Mouse (Mus musculus): ENCODE measurements at regions not wholly inside any gene's neighbourhood (a gene's known extent, or its start where the extent isn't known, plus 50 kb on each side); places are given as distances from the start of the nearest gene placed in this dataset.

DNA sequence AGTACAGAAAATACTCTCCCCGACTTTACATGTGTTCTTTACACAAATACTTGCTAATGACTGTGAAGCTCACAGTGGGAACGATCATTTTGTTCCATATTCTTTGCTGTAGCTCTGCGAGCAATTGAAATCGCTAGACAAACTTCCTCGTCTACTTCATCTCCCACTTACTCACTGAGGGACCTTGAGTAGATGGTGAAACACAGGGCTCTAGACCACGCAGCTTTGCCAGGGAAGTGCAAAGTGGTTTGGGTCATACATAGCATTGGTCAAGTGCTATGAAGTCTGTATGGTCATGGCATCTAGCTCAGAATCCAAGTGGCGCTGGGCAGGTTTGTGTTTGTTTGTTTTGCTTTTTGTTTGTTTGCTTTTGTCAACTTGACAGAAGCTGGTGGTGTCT, 1174.0 kb upstream of the A1bg start:
- no peak for DNase-seq (ENCODE audit: low spot score in 2 of 2)

DNA sequence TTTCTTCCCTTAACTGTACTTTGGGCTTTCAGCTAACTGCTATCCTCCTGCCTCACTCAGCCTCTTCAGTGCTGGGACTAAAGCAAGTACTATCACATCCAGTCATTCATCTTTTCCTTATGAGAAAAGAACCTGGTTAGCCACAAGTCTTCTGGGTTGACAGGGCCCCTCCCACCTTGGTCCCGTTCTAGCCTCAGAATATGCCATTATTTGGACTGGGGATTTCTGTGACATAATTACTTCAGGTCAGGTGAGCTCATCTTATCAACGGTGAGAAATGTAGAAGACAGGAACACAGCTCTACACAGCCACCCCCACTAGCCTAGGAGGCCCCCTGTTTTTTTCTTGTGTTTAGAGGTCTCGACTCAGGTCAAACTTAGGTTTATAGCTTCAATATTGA, 1172.4 kb upstream of the A1bg start:
- DNase-seq (ENCODE audit: low spot score in 2 of 2): no peak

DNA sequence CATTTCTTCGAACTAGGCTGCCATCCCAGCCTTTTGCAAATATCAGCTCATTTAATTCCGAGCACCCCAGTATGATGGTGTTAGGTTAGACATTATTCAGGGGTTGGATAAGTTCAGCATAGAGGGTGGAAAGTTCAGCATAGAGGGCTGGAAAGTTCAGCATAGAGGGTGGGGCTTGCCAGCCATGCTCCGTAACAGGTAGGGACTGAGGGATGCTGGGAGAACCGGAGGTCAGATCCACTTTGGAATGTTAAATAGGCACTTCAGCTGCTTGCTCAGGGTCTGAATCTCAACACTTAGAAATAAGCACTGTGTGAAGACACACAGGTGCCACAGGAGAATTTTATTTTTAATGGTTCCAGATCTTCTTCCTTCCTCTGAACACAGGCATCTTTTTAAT, 1170.9 kb upstream of the A1bg start:
- DNase-seq (ENCODE audit: low spot score in 2 of 2): no peak

DNA sequence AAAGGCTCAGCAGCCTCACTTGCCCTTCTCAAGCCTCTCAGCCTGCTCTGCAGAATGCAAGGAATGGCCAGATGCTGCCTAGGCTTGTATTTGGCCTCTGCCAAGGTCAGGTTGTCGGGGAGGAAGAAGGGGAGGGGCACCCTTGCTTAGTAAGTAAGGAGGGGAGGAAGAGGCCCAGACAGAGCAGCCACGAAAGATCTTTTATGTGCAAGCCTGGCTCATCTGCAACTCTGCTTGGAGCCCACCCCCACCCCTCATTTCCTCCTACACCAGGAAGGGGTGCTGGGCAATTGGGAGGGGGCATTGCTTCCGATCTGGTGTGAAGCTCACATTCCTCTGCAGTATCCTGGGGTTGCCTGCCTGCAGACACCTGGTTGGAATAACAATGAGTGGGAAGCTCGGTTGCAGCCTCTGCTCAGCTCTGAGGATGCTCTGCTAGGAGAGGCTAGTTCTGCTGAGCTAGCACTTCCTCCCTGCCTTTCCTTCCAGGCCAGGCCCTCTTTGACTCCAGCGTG, 1169.9 kb upstream of the A1bg start:
- no peak for DNase-seq (ENCODE audit: low spot score in 2 of 2)

DNA sequence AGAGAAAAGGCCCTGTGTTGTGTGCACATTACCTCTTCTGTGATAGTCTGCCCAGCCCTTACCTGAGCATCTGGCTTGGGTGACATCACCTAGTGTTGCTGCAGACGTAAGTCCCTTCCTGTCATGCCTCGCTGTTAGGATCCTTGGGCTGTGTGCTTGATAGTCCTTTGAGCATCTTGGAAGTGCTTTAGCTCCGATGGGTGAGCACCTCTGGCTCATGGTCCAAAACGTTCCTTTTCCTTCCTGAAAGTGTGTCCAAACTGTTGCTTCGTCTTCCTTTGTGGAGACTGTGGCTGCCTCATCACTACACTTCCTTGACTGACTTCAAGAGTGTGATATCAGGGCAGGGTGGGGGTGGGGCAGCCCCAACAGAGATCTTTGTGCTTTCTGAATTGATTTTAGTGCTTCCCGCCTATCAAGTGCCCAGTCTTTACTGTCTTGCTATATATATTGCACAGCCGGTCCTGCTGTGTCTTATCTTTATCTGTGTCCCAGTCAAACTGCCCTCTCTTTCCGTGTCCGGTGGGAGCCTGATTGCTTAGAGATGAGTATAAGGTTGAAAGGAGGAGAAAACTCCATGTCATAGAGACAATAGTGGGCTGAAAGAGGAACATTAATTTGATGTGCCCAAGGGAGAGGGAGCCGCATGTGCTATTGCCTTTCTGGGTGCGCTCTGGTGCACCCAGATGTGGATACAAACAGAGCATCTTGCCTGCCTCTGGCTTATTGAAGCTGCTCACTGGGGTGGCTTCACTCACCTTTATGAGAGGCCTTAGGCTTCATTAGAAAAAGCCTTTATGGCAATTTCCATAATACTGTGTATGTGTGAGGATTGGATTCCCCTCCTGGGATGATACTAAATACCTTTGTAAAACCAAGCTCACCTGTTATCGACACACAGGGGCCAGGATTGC, 1169.2 kb upstream of the A1bg start:
- no peak for DNase-seq (ENCODE audit: low spot score in 2 of 2)

DNA sequence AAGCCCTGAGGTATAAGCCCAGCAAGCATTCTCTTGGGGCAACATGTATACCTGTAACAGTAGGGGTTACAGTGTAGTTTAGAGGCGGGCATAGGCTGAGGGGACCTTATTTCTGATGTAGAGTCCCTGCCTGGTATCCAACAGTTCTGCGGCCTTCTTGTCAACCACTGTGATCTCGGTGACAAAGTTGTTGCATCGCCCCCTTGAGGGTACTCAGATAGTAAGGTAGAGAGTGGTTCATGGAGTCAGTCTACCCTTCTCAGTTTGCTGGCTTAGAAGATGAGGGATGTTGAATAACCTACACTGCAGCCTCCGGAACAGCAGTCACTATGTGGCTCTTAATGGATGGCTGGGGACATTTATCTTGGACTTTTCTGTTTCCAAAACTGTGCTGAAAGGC, 1168.3 kb upstream of the A1bg start:
- DNase-seq (ENCODE audit: low spot score in 2 of 2): no peak

DNA sequence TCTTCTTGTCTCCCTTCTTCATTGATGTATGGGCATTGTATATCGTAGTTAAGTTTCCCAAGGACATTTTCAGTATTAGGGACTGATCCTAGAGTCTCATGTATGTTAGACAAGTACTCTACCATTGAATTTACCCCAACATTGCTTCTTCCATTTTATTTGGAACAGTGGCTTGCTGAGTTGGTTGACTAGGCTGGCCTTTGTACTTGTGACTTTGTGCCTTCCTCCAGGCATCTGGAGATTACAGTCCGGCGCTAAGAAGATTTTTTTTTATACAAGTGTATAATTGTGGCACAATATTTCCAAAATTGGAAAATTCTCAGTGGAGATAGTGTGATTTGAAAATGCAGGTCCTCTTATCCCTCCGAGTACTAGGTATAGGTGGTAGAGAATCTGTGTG, 1165.5 kb upstream of the A1bg start:
- DNase-seq (ENCODE audit: low spot score in 2 of 2): no peak

DNA sequence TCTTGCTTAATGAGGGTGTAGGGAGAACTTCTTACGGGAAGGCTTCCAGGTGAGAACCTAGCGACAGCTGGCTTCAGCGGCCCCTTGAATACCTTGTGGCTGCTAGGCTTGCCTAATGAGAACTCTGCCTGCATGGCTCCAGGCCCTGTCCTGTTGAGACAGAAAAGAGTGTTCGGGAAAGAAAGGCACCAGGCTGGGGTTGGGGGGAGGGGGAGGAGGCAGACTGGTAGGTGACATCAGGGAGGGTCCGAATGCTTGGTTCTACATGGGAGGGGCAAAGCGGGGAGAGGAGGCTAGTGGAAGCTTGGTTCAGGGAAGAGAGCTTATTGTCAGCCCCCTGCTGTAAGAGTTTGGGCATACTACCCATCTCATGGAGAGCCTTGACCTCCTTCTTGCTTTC, 1164.9 kb upstream of the A1bg start:
- DNase-seq (ENCODE audit: low spot score in 2 of 2): no peak

DNA sequence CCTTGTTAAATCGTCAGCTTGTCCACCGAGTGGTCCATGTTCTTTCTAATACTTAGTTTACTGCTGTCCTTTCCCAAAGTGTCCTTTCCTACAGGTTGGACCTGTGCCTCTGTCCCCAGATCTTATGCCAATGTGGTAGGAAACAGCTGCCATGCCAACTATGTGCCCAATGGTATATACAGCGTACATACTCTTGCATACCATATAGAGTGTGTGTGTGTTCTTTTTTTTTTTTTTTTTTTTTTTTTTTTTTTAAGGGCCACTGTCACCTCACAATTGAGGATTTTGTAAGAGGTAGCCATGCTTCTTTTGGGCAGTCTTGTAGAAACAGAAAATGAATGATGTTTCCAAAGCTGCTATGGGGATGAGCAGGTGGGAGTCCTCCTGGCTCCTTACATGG, 1163.2 kb upstream of the A1bg start:
- no peak for DNase-seq (ENCODE audit: low spot score in 2 of 2)

DNA sequence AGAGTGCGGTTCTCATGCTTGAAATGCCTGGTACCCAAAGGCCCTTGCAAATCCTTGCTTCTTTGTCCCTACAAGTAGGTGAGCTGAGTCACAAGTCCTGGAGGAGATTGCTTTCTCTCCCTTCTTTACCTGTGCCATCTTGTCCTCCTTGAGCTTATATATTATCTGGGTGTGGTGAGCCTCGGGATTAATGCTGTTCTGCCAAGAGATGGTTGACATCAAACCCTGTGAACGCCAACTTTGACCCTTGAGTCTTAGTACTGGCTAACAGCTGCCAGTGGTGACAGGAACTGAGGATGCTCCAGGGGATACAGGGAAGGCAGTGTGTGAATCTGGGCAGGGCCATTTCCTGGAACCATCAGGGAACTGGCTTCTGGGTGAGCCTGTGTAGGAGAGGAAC, 1160.5 kb upstream of the A1bg start:
- no peak for DNase-seq (ENCODE audit: low spot score in 2 of 2)

DNA sequence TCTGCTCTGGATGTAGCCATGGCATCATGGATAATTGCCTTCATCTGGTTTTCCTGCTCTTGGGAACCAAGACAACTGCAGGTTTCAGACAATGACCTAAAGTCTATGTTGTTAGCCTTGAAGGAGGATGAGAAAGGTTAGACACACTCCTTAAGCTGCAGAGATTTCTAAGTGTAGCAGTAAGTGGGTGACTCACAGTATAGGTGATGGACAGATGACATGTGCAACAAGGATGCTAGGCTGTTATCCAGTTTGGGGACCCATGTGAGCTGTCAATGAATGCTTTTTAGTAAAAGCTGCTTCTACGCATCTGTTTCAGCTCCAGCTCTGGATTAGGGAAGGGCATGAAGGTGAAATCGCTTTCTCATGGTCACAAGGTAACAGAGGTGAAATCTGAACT, 1159.7 kb upstream of the A1bg start:
- no peak for DNase-seq (ENCODE audit: low spot score in 2 of 2)

DNA sequence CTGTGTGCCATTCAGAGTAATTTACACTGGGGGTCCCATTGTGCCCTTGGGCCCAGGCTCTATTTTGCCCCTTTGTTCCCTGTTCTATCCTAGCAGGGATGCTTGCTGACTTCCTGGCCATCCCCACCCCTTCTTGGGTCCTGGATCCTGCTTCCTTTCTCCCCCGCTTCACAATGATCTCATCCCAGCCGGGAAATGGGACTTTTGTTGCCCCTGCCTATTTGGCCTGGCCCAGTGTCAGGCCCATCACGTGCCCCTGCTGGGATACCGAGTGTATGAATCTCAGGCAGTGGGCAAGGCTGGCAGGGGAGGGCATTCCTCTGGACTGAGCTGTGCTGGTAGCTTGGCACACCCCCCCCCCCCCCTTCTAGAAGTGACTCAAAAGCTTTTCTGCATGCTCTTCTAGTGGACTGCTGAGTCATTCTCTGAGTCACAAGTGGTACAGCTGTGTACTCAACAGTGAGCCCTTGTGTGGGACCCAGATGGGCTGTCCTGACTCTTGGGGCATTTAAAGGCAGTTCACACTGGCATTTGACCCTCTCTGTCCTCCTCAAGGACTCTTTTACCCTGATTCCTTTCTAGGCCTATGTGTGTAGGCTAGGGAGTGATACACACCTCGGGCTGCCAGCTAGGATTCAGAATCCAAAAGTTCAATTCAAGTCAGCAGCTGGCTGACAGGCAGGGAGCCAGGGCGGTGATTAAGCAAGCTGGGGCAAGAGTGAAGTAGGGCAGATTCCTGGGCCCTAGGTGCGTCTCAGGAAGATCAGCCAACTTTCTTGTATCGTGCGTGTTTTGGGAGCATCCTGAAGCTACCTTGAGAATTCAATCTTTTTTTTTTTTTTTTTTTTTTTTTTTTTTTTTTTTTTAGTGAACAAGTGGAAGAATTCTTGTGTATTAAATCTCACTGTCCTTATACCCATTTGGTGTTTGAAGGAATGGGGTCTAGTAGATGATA, 1156.6 kb upstream of the A1bg start:
- DNase-seq (ENCODE audit: low spot score in 2 of 2): peak; percentile 22 to 25

DNA sequence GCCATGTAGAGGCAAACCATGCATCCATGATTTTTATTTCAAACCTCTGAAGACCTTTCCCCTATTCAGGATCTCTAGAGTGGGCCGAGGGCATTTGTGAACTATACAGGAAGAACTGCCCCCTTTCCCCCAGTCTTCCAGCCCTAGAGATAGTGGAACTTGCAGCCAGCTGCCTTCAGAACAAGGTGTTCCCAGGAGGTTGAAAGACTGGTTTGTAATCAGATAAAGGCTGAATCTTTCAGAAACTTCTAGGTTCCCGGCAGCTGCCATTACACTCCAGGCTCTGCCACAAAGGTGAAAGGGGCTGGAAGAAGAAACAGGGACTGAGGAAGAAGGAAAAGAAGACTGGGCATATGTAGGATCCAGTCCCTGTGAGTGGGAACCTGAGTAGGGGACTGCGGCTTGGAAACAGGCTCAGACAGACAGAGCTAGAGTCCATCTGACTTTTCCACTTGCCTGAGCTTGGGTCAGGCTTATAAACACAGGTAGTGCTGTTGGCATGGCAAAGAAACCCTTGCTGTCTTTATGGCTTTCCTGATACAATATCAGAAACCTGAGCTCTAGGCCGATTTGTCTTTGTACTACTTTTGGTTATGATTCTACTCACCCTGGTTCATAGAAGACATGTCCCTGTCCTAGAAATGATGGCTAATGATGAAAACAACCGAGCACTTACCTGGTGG, 1153.9 kb upstream of the A1bg start:
- DNase-seq (ENCODE audit: low spot score in 2 of 2): no peak

DNA sequence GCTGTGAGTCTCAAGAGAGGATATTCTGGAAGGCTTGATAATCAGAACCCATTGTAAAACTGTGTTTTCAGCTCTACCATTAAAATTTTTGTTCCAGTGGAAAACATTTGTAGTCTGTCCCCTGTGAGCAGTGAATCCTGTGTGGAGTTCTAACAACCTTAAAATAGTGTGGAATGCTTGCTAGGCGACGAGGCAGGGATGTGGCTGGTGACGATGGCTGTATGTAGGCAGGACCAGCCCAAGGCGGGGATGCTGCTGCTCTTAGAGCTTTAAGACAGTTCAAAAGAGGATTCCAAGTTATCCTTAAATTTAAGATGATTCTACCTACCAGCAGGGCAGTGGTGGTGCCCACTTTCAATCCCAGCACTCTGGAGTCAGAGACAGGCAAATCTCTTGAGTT, 1151.9 kb upstream of the A1bg start:
- no peak for DNase-seq (ENCODE audit: low spot score in 2 of 2)

DNA sequence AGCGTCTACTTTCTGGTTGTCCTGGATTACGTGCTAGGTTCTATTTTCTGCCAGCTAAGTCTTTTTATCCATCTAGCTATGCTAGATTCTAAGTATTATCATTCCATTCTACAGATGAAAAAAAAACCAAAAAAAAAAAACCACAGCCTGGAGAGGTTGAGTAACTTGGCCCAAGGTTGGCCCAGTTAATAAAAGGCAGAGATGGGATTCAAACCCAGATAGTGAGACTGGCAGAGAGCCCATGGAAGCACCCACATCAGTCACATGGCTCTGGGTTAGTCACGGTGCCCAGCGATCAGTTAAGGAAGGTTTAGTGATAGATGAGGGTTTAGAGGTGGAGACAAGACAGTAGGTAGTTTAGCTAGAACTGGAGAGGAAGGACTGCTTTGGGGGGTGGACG, 1150.8 kb upstream of the A1bg start:
- DNase-seq (ENCODE audit: low spot score in 2 of 2): no peak

DNA sequence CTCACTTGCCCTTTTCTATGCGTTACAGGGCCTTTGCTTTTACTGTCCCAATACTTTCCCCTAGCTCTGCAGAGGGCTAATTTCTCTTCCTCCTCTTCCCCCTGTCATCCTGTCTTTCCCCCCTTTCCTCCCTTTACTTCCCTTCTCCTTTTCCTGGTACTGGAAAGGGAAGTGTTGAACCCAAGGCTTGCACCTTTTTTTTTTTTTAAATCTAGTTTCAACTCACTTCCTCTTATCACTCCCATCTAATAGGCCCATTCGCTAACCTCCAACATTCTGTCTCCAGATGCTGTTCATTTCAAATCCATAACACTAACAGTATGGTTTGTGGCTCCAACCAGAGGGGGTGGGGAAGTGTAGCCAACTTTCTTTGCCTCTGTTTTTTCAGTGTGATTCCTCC, 1148.5 kb upstream of the A1bg start:
- no peak for DNase-seq (ENCODE audit: low spot score in 2 of 2)

DNA sequence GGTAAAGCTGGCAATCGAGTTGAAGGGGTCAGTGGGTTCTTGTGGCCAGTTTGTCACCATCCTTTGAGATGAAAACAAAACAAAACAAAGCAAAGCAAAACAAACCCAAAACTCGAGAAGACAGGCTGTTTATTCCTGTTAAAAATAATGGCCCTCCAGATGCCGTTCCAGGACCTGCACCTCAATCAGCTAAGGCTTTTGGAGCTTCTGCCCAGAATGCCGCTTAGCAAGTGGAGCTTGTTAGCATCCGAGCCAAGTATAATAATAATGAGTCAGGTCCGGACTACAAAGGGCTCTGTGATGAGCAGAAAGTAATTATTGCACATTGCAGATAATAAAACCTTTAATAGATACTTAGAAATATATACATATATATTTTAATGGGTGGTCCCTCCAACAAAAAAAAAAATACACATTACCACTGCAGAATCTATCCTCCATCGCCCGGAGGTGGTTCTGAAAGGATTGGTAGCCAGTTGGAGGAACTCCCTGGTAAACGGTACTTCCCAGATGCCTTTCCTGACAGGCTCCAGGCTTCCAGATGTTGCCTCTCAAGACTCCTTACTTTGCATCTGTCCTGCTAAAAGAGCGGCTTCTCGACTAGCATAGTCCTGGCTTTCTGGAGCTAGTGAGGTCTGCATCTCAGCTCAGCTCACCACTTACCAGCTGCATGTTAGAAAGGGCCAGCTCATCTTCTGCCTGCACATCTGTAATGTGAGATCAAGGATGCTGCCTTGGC, 1145.8 kb upstream of the A1bg start:
- DNase-seq (ENCODE audit: low spot score in 2 of 2): no peak

DNA sequence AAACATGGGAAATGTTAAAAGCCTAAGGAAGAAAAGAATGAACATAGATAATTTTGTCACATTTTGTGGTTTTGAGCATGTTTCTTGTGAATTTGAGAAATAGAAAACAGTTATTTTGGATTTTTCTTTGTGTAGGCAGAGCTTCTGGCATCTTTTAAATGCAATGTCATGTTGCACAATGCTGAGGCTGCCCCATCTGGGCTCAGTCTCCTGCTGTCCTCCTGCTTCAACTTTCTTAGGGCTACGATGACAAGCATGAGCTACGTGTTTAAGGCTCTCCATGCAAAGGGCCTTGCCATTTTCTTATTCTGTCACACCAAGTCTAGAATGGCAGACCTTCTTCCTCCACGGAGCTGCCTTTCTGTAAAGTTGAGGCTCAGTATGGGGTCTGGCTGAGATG, 1141.6 kb upstream of the A1bg start:
- DNase-seq (ENCODE audit: low spot score in 2 of 2): no peak

DNA sequence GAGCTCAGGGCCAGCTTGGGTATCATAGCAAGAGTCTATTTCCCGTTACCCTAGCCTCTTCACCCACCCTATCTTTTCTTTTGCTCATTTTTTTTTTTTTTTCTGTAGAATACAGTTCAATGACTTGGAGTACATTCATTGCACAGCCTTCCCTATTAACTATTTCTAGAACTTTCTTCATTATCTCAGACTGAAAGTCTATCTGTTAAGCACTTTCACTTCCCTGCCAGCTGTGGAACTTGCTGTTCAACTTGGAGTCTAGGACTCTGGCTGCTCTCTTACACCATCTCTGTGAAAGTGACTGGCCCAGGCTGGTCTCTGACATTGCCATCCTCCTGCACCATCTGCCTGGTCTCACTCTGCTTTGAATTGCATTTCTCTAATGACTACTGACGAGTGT, 1134.6 kb upstream of the A1bg start:
- no peak for DNase-seq (ENCODE audit: low spot score in 2 of 2)

DNA sequence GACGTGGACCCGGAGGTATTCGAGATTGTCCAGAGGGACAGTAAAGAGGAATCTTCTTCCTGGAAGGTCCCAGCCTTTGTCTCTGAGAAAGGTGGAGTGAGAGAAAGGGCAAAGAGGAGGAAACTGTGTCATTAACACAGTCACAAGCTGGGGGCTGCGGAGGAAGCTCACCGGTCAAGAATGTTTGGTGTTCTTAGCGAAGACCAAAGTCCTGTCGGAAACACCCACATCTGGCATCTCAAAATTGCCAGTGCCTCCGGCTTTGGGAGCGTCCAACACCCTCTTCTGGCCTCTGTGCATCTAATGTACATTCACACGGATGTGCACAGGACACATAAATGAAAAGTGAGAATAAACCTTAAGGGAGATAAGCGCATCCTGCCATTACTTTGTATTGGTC, 1134.1 kb upstream of the A1bg start:
- no peak for DNase-seq (ENCODE audit: low spot score in 2 of 2)

DNA sequence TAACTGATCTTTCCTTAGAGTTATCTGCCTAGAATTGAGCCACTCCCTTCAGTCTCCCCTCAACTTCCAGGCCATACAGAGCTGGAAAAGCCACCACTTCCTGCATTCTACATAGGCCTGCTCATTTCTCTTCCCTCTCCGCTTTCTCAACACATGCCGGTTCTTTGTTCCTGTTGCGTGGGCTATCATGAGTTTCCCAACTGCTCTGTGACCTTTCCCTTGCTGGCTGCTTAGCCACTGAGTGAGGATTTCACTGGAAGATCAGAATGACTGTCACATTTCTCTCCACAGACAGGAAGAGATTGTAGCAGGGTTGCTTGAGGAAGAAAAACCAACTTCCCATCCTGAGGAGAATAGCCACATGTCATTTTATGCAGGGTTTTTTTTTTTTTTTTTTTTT, 1133.6 kb upstream of the A1bg start:
- no peak for DNase-seq (ENCODE audit: low spot score in 2 of 2)
